Mouse (Mus musculus) liver, embryonic 14.5 days (tissue): Measurements from ENCODE around the gene Spout1.

Experiments
- CTCF ChIP-seq: IDR thresholded peaks from 2 replicates; pipeline ENCODE4 v1.5.1; 2016; ENCODE audit warnings: antibody characterized with exemption, low read depth, control low read depth
- EP300 ChIP-seq: IDR thresholded peaks from 2 replicates; pipeline ENCODE4 v1.6.1; 2016; ENCODE audit warnings: antibody characterized with exemption, low read depth

GRCm38 (mm10) chr2:30171997-30172382, 6.3 kb downstream of the Spout1 start:
- no peak for TF ChIP-seq EP300
- TF ChIP-seq CTCF, result no peak
